Mouse (Mus musculus) liver, embryonic 15.5 days (tissue): Measurements from ENCODE around the gene Tmem50b. TPM values are rescaled to one million over a fixed set of nuclear protein-coding genes. Genes with fewer than 3 reads are reported as not detected.

ENCODE experiments used
- ATAC-seq: fragments of 200-750 bp; cut with Nextera tagmentation; 2 replicates; pipeline ENCODE4 v1.8.0; 2017; ENCODE audit warnings: moderate number of reproducible peaks, mild to moderate bottlenecking, moderate library complexity; ENCODE audit not compliant: insufficient read depth
- H3K27ac ChIP-seq: fragments of 300-500 bp; sonication (generic); replicated peaks from 2 replicates; pipeline ENCODE4 v1.5.1; 2015; ENCODE audit warnings: mild to moderate bottlenecking, inconsistent platforms
- H3K27me3 ChIP-seq: fragments of 300-500 bp; sonication (generic); 2 replicates; pipeline ENCODE4 v1.6.1; 2015; ENCODE audit warnings: mild to moderate bottlenecking, inconsistent platforms
- H3K36me3 ChIP-seq: fragments of 300-500 bp; sonication (generic); replicated peaks from 2 replicates; pipeline ENCODE4 v1.6.1; 2015; ENCODE audit warnings: moderate library complexity, mild to moderate bottlenecking, inconsistent platforms
- H3K4me1 ChIP-seq: fragments of 300-500 bp; sonication (generic); replicated peaks from 2 replicates; pipeline ENCODE4 v1.6.1; 2015; ENCODE audit warnings: inconsistent platforms
- H3K4me2 ChIP-seq: fragments of 300-500 bp; sonication (generic); 2 replicates; pipeline ENCODE4 v1.6.1; 2015; ENCODE audit warnings: moderate library complexity, mild to moderate bottlenecking, inconsistent platforms
- H3K4me3 ChIP-seq: fragments of 300-500 bp; sonication (generic); replicated peaks from 2 replicates; pipeline ENCODE4 v1.5.1; 2015; ENCODE audit warnings: mild to moderate bottlenecking, inconsistent platforms
- H3K9ac ChIP-seq: fragments of 300-500 bp; sonication (generic); 2 replicates; pipeline ENCODE4 v1.6.1; 2015; ENCODE audit warnings: moderate library complexity, mild to moderate bottlenecking, inconsistent platforms
- H3K9me3 ChIP-seq: fragments of 300-500 bp; sonication (generic); replicated peaks from 2 replicates; pipeline ENCODE4 v1.6.1; 2016; ENCODE audit warnings: inconsistent platforms
- WGBS: fragments of 180-500 bp; shearing (Covaris S2); methylation state at CpG from one replicate; pipeline ENCODE4 v1.1.7; 2015; ENCODE audit warnings: mixed read lengths; ENCODE audit not compliant: insufficient replicate concordance; 5-methylcytosine and 5-hydroxymethylcytosine counted together
- microRNA-seq: library from miRNA; unstranded; fragments of <30 nt; microRNA quantifications from one replicate; pipeline ENCODE4, GENCODE M21; 2016
- polyA plus RNA-seq: library from polyadenylated mRNA; unstranded; fragments of >200 nt; fragmentation: Nextera tagmentation; extraction: Ambion mirVana; gene quantifications from 2 replicates; pipeline ENCODE4 v1.2.1, GENCODE M21; 2015

The Tmem50b gene
- polyA plus RNA-seq, 1 experiment from 2014 or later = 6.8 TPM

DNA sequence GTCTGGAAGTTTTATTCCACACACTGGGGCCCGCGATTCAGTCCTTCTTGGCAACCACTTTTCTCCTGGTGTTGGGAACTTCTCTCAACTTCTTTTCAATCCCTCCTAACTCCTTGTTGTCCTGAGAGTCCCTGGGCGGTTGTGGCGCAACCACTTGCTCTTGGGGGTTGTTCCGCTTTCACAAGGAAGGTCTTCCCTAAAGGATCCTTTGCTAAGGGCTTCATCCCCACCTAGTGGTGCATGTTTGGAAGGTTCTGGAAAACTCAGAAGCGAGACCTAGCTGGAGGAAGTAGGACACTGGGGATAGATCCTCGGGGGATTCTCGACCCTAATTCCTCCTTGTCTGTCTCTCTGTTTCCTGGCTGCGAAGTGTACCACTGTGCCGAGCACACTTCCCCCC lies 70.5 kb downstream of the Tmem50b start:
- H3K4me1 ChIP-seq = peaks cover 34% of the 10 kb centered on the region
- no peaks in the 10 kb centered on the region for H3K36me3 ChIP-seq
- H3K27me3 ChIP-seq = peaks cover 23% of the 10 kb centered on the region
- no peaks in the 10 kb centered on the region for H3K9me3 ChIP-seq
- H3K4me2 ChIP-seq = peak overlapping the region; percentile 36
- H3K4me3 ChIP-seq = no peak overlapping the region
- H3K27ac ChIP-seq = peak overlapping the region; percentile 48; the same call in 1 of the 2 replicates
- no peak for ATAC-seq
- WGBS = 50% methylated on average over 10 of the region's 10 CpGs
- no peak overlapping the region for H3K9ac ChIP-seq

DNA sequence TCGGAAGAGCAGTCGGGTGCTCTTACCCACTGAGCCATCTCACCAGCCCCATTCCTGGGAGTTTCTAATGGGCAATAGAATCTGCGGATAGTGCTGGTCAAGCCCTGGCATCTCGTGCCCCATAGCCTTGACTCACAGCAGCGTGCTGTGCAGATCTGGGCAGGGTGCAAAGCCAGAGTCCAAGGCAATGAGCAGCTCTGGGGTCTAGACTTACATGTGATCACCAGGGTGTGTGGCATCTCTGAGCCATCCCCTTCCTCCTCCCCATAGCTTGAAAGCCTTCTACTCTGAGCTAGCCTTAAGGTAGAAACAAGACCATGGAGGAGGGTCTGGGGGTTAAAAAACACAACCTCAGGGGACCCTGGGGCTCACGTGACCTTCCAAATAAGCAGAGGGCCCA lies 71.3 kb downstream of the Tmem50b start:
- no peaks in the 10 kb centered on the region for H3K9me3 ChIP-seq
- H3K36me3 ChIP-seq = no peaks in the 10 kb centered on the region
- H3K4me3 ChIP-seq = no peak overlapping the region
- WGBS = 87% methylated on average over 6 of the region's 6 CpGs
- H3K4me2 ChIP-seq = no peak overlapping the region
- peak overlapping the region; percentile 11; the same call in 1 of the 2 replicates for H3K27ac ChIP-seq
- no peak for ATAC-seq
- H3K4me1 ChIP-seq = peaks cover 37% of the 10 kb centered on the region
- H3K9ac ChIP-seq = no peak overlapping the region
- peaks cover 26% of the 10 kb centered on the region for H3K27me3 ChIP-seq

Small RNA genes lying within 50 kb of the gene (microRNA-seq; reads per million reads assigned to microRNA genes)
- not detected for gene Mir6367

Other genes starting within 250 kb of the Tmem50b start
- gene Ifnar2, start 225.0 kb downstream of the Tmem50b start, polyA plus RNA-seq = 86.9 and 90.8 TPM in 2 replicates
- 0.31 TPM in 1 of 2 replicates, not detected in the other for gene Gm21970, start 206.1 kb downstream of the Tmem50b start, polyA plus RNA-seq
- gene Il10rb, start 191.6 kb downstream of the Tmem50b start, polyA plus RNA-seq = 29.9 and 34.7 TPM in 2 replicates
- 19.4 and 21.6 TPM in 2 replicates for gene Ifnar1, start 112.6 kb downstream of the Tmem50b start, polyA plus RNA-seq
- 16.1 and 17.1 TPM in 2 replicates for gene Ifngr2, start 50.7 kb downstream of the Tmem50b start, polyA plus RNA-seq
- 1.7 and 2.1 TPM in 2 replicates for gene Dnajc28, start 21.2 kb upstream of the Tmem50b start, polyA plus RNA-seq
- gene Gart, start 49.2 kb upstream of the Tmem50b start, polyA plus RNA-seq = 57.4 and 65.8 TPM in 2 replicates
- gene Son, start 49.7 kb upstream of the Tmem50b start, polyA plus RNA-seq = 36.7 and 39.5 TPM in 2 replicates
- 32.8 and 34.7 TPM in 2 replicates for gene Donson, start 91.0 kb upstream of the Tmem50b start, polyA plus RNA-seq
- gene Cryzl1, start 131.2 kb upstream of the Tmem50b start, polyA plus RNA-seq = 33.5 and 33.7 TPM in 2 replicates
- 46.4 and 50.4 TPM in 2 replicates for gene Itsn1, start 131.5 kb upstream of the Tmem50b start, polyA plus RNA-seq